Mouse (Mus musculus): ENCODE results near the gene Mecom.
A peak's percentile ranks its signal among the peaks of the same experiment; 100 is the strongest.

Gene Mecom

GRCm38 (mm10) chr3:30009596-30009995, 538.2 kb downstream of the Mecom start:
- no peak for DNase-seq

- no peak for DNase-seq
These were observed 542.9 kb downstream of the Mecom start for GRCm38 (mm10) chr3:30004888-30005405.

- DNase-seq, result no peak
These were observed 547.5 kb downstream of the Mecom start for GRCm38 (mm10) chr3:30000260-30000659.

GRCm38 (mm10) chr3:29999035-29999434, 548.8 kb downstream of the Mecom start:
- DNase-seq, result no peak

- DNase-seq, result no peak
These were observed 550.7 kb downstream of the Mecom start for GRCm38 (mm10) chr3:29997068-29997467.

GRCm38 (mm10) chr3:29993346-29993745, 554.5 kb downstream of the Mecom start:
- DNase-seq, result no peak

GRCm38 (mm10) chr3:29991523-29991922, 556.3 kb downstream of the Mecom start:
- no peak for DNase-seq

GRCm38 (mm10) chr3:29984431-29984830, 563.4 kb downstream of the Mecom start:
- DNase-seq, result no peak

GRCm38 (mm10) chr3:29981259-29981910, 566.4 kb downstream of the Mecom start:
- no peak for DNase-seq

- DNase-seq, result peak; percentile 5
These were observed 567.3 kb downstream of the Mecom start for GRCm38 (mm10) chr3:29980531-29980930.

GRCm38 (mm10) chr3:29976580-29976979, 571.2 kb downstream of the Mecom start:
- no peak for DNase-seq

- DNase-seq, result no peak
These were observed 579.3 kb downstream of the Mecom start for GRCm38 (mm10) chr3:29968433-29968949.

GRCm38 (mm10) chr3:29963953-29964352, 583.9 kb downstream of the Mecom start:
- DNase-seq, result no peak

GRCm38 (mm10) chr3:29963447-29963846, 584.4 kb downstream of the Mecom start:
- DNase-seq, result no peak

- no peak for DNase-seq
These were observed 588.8 kb downstream of the Mecom start for GRCm38 (mm10) chr3:29959051-29959450.

- DNase-seq, result no peak
These were observed 590.2 kb downstream of the Mecom start for GRCm38 (mm10) chr3:29957365-29958236.

GRCm38 (mm10) chr3:29953269-29953668, 594.5 kb downstream of the Mecom start:
- DNase-seq, result no peak

- DNase-seq, result no peak
These were observed 597.0 kb downstream of the Mecom start for GRCm38 (mm10) chr3:29950853-29951252.

GRCm38 (mm10) chr3:29903596-29904308, 644.1 kb downstream of the Mecom start:
- no peak for DNase-seq
